Mouse (Mus musculus): ENCODE measurements around the gene Fads6. TPM values are rescaled to one million over a fixed set of nuclear protein-coding genes. Genes with fewer than 3 reads are reported as not detected.

The Fads6 gene
- total RNA-seq, 2 experiments from 2014 or later, result 2.2 to 2.4 TPM

GRCm38 (mm10) chr11:115257775-115258510 lies 39.5 kb downstream of the Fads6 start:
- no peak for DNase-seq

DNA sequence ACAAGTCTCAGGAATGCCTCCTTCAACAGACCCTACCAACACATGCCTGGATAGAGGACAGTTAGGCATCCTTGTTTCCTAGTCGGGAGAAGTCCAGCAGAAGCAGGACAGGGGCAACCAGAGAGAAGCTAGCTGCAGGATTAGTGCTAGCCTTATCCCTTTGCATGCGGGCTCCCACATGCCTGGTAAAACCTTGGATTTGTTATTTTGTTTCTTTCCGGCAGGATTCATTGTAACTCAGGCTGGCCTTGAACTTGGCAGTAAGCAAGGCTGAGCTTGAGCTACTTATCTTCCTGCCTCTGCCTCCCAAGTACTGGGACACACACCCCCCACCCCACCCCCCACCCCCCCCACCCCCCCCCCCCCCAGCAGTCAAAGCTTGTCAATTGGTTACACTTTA lies 46.2 kb downstream of the Fads6 start:
- DNase-seq, result no peak

DNA sequence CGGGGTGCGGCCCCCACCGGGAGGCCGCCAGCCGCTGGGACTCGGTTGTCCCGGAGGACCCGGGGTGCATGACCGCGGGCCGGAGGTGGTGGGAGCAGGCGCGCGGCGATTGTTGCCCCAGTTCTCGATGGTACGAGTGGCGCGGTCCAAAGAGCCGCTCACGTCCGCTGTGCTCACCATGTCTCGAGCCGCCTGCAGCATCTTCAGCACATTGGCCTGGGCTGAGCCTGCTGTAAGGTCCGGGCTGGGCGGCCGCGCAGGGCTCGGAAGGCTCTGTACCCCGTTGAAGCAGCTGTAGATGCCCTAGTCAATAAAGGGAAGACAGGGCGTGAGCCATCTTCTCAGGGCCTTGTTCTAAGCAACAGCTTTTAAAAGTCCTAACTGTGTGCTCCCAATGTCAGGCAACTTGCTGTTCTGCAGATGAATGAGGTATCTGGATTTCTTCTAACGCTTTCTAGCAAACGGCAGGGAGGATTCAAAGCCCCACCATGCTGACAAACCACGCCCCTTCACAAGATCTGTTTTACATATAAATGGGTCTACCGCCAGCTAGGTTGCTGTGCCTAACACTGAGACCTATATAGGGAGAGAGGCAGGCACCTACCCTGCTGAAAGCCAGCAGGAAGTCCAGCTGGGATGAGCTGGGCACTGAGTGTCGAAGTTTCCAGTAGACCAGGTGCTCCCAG lies 46.9 kb downstream of the Fads6 start:
- no peak for DNase-seq

GRCm38 (mm10) chr11:115249721-115250404 lies 47.6 kb downstream of the Fads6 start:
- no peak for DNase-seq

DNA sequence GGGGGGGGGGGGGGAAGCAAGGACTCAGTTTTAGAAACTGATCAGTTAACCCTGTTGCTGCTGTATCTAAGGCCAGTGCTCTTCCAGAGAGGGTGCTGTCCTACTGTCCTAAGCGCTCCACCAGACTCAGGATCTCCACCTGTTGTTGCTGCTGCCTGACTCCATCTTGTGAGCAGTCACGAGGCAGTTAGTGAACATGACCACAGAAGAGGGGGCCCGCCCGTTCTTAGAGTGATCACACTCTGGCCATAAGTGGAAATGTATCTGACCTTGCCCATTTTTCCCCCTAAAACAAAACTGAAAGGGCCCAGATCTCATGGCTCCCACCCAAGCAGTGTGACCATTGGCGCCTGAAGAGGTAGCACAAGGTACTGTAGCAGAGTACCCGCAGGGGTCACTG lies 49.5 kb downstream of the Fads6 start:
- no peak for DNase-seq

DNA sequence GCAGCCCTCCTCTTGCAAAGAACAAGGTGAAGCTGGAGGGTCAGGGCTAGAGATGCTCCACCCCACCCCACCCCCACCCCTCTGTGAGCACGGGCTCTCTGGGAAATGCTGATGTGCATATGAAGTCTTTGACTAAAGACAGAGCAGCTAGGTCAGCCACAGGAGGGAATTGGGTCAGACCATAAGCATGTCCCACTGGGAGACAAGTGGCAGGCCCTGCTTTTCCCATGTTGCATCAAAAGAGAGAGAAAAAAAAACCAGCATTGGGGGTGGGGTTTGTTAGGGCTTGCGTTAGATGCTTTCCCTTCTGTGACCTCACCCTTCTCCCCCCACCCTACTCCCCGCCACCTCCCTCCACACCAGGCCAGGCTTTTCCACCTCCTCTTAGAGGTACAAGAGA lies 50.2 kb downstream of the Fads6 start:
- DNase-seq, result no peak

DNA sequence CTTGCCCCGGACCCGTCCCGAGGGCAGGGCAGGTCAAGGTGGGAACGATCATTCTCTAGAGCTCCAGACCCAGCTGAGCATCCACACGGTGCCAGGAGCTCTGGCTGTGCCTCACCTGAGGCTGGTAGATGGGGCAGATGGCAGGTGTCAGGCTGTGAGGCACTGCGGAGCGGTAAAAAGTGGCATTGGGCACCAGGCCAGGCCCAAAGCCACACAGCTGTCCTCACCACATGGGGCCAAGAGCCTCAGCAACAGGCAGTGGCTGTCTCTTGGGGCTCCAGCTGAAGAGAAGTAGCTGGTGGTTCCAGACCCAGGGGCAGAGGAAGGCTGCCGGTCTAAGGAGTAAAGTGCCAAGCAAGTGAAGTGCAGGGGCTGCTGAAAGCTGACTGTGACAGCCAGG lies 51.1 kb downstream of the Fads6 start:
- DNase-seq, result no peak

DNA sequence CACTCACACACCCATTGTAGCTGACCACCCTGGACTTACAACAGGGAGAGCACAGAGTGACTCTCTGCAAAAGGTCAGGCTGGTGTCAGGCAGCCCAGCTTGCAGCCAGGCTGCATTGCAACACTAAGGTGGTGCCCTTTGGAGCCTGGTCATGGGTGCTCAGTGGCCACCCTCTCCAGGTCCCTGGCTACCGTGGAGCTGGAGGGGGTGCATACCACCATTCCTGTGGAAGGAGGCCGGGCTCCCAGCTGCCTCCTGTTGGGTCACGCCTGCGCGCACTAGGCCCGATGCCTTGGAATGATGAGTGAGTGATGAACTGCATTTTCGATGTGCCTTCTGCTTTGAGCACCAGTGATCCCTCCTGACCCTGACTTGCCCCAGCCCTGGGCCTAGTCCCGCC lies 52.6 kb downstream of the Fads6 start:
- no peak for DNase-seq

GRCm38 (mm10) chr11:115243783-115244182 lies 53.7 kb downstream of the Fads6 start:
- DNase-seq, result no peak

DNA sequence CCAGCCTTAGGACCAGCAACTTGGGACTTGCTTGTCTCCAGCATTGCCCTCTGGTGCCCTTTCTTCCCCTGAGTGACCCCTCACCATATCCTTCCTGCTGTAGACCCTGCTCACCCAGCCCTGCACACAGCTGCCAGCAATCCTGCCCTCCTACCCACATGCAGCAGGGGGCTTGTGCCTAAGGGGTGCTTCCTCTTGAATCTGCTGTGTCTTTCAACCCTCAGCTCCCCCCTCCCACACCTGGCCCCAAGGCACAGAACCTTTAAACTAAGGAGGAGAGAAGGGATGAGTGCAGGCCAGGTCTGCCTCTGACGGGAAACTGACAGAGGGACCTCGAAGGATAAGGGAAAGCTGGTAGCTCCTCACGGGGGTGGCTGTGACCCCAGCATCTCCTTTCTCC lies 54.7 kb downstream of the Fads6 start:
- no peak for DNase-seq

DNA sequence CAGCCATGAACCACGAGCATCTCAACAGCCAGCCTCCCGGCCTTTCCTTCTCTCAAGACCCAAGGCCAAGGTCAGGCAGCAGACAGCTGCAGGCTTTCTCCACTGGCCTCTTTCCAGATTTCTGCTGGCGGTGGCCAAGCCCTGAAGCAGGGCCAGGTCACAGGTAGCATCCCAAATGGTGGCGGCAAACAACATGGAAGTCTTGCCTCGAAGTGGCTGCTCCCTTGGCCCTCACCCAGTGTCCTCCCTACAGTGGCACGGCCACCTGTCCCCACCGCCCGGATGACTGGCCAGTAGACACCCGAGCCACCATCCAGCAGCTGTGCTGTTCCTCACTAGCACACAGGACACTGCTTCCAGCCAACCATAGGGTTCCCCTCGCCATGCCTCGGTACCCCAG lies 56.1 kb downstream of the Fads6 start:
- DNase-seq, result no peak

DNA sequence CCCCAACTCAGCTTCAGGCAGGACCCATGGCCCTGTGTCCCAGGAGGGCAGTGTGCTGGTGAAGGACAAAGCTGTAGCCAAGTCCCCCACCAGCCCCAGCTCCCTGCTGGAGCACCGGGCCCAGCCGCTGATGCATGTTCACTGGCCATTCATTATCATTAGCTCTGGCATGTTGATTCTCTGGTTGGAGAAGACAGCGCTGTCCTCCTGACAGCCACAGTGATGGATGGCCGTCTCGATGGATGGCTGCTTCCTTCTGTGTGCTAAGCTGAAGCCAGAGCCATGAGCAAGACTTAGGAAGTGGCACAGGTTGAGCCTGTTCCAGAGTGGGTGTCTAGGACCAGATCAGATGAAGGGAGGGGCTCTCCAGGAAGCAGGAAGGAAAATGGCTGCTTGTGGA lies 60.9 kb downstream of the Fads6 start:
- no peak for DNase-seq

- no peak for DNase-seq
These were observed 63.0 kb downstream of the Fads6 start for GRCm38 (mm10) chr11:115234320-115235044.

DNA sequence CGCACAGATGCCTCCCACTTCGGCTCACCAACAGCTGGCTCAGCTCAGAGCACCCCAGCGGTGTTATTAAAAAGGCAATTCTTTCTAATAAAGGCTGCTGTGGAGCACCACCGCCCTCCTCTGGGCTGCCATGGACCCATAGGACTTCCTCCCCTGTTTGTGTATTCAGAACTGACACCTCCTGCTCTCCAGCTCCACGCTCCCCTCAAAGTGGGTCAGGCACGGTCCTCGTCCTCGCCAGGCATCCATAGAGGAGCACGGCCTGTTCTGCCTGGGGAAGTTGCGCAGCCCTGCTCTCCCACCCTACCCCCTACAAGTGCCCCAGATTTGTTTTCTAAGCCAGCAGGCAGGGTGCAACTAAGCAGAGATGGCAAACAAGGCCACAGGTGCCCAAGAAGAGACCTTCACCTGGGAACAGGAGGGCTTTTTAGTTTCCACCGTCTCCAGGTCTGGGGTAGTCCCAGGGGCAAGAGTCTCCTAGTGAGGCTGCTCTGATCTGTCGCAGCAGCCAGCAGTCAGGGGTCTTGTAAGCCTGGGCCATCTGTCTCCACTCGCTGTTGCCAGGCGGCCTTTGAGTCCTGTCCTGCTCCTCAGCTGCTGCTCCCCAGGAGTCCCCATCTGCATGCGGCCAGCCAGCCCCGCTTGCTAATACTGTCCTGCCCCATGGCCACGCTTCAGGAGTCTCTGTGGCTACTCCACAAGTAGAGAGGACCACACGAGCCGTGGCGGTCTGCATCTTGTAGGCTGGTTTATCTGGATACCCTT lies 63.8 kb downstream of the Fads6 start:
- DNase-seq, result no peak

DNA sequence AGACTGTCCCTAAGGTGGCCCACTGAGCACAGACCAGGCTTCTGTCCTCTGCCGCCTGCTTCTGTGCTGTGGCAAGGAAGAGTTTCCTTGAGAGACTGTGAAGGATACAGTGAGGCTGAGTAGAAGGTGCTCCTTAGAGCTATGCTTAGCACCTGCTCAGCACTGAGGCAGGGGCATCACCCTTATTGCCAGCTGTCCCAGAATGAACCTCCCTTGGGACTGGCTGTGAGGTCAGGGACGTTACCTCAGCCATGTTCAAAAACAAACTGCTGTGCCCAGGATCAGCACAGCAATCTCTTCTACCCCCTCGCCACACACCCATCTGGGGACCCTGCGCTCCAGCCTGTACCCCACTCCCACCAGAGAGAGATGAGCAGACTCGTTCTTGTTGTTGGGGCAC lies 64.6 kb downstream of the Fads6 start:
- DNase-seq, result no peak

DNA sequence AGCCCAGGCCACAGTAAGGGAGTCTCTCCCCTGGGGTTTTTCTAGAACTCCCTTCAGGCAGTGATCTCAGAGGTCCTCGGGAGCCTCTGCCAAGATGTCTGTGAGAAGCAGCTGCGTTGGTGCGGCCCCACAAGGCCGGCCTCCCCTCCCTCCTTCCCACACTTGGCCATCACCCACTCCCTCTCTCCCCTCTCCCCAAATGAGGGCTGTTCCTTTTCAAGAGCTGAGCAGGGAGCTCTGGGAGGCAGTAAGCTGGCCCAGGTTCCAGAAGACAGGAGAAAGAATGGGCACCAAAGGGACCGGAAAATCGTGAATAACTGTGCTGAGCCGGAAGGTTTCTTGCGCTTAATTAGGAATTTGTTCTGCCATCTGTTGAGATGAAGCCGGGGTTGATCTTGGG lies 65.5 kb downstream of the Fads6 start:
- no peak for DNase-seq

DNA sequence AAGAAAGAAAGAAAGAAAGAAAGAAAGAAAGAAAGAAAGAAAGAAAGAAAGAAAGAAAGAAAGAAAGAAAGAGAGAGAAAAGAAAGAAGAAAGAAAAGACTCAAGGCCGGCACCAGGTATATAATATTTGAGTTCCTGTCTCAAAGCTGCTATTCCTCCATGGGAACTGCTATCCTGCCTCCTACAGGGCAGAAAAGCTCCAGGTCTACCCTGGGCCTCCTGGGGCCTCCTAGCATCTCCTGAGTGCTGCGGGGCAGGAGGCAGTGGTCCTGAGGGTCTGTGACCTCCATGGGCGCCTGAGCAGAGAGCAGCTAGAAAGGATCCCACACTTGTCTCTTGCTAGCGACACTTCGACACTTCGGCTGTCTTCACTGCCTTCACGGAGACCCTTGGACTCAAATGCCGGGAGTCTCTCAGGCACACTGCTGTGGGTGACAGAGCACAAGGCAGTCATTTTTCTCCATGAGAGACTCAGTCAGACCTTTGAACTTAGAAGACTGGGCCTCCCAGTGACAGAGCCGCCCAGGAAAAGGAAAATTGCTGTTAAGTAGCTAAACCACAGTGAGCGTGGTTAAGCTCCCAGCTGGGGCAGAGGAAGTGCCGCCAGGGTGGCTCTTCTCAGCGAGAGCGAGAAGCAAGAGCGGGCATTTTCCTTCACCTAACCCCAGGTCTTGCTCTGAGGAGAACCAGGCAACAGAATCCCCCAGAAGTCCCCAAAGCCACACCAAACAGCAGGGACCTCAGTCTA lies 66.1 kb downstream of the Fads6 start:
- DNase-seq, result peak in 1 of 2 experiments; percentile 31
